Mouse (Mus musculus): ENCODE measurements around the gene Gpr137.
A peak's percentile ranks its signal among the peaks of the same experiment; 100 is the strongest.

DNA sequence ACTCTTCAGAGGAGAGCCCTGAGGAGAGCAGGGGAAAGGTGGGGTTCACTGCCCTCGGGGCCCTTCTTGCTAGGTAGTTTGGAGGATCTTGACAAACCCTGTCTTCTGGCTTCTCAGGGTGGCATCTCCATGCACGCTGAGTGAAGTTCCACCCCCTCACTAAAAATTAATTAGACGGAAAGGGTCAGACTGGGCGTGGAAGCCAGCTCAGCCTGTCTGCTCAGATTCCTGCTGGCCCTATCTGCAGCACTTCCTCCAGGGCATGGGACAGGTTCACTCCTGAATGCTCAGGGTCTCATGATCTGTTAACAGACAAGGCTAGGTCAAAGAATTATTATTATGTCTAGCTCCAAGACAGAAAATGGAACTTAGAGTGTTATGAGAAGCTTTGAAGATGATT lies 49.8 kb downstream of the Gpr137 start:
- TF ChIP-seq CTCF (IDR thresholded peaks at IDR 0.05; ENCODE audit: extremely low read depth, insufficient read length, insufficient replicate concordance, low read depth, low read length): no peak
- TF ChIP-seq POLR2A (IDR thresholded peaks at IDR 0.05; ENCODE audit: low read depth, low read length): peak; percentile 23; the same call in 1 of the 2 replicates
